Mouse (Mus musculus): ENCODE measurements around the gene Sp110. TPM values are rescaled to one million over a fixed set of nuclear protein-coding genes. Genes with fewer than 3 reads are reported as not detected.
"Not testable (repeated sequence)": the region's sequence is repeated elsewhere in the genome, so short reads cannot be mapped to it uniquely, and the experiment has no call there.

Gene Sp110
- polyA plus RNA-seq, 1 experiment from 2014 or later, result 1.4 TPM

GRCm38 (mm10) chr1:85573554-85573953 lies 25.1 kb downstream of the Sp110 start:
- H3K27ac ChIP-seq (ENCODE audit: low read length); H3K4me3 ChIP-seq (ENCODE audit: low read length); ATAC-seq (ENCODE audit: low FRiP score, low TSS enrichment); H3K9ac ChIP-seq (replicated peaks; ENCODE audit: low read length); H3K4me1 ChIP-seq (ENCODE audit: insufficient read depth, low read length); H3K4me2 ChIP-seq (replicated peaks; ENCODE audit: low read depth, low read length); H3K27me3 ChIP-seq (ENCODE audit: insufficient read depth, low read length); H3K36me3 ChIP-seq (ENCODE audit: insufficient read depth, low read length); H3K9me3 ChIP-seq (ENCODE audit: low read length): not testable (repeated sequence)
- WGBS, result 68% methylated on average over 4 of the region's 4 CpGs

GRCm38 (mm10) chr1:85555261-85555660 lies 43.4 kb downstream of the Sp110 start:
- 86% methylated on average over 4 of the region's 4 CpGs for WGBS
- not testable (repeated sequence) for H3K9me3 ChIP-seq (ENCODE audit: low read length); H3K4me1 ChIP-seq (ENCODE audit: insufficient read depth, low read length); H3K27me3 ChIP-seq (ENCODE audit: insufficient read depth, low read length); H3K4me2 ChIP-seq (replicated peaks; ENCODE audit: low read depth, low read length); ATAC-seq (ENCODE audit: low FRiP score, low TSS enrichment); H3K36me3 ChIP-seq (ENCODE audit: insufficient read depth, low read length); H3K27ac ChIP-seq (ENCODE audit: low read length); H3K4me3 ChIP-seq (ENCODE audit: low read length); H3K9ac ChIP-seq (replicated peaks; ENCODE audit: low read length)

GRCm38 (mm10) chr1:85546442-85546841 lies 52.2 kb downstream of the Sp110 start:
- H3K4me3 ChIP-seq (ENCODE audit: low read length); H3K4me2 ChIP-seq (replicated peaks; ENCODE audit: low read depth, low read length); H3K27me3 ChIP-seq (ENCODE audit: insufficient read depth, low read length); H3K27ac ChIP-seq (ENCODE audit: low read length); H3K9me3 ChIP-seq (ENCODE audit: low read length); H3K36me3 ChIP-seq (ENCODE audit: insufficient read depth, low read length); ATAC-seq (ENCODE audit: low FRiP score, low TSS enrichment); H3K9ac ChIP-seq (replicated peaks; ENCODE audit: low read length); H3K4me1 ChIP-seq (ENCODE audit: insufficient read depth, low read length): not testable (repeated sequence)

GRCm38 (mm10) chr1:85543818-85544217 lies 54.8 kb downstream of the Sp110 start:
- WGBS, result 85% methylated on average over 3 of the region's 4 CpGs
- not testable (repeated sequence) for H3K4me2 ChIP-seq (replicated peaks; ENCODE audit: low read depth, low read length); ATAC-seq (ENCODE audit: low FRiP score, low TSS enrichment); H3K27me3 ChIP-seq (ENCODE audit: insufficient read depth, low read length); H3K27ac ChIP-seq (ENCODE audit: low read length); H3K9me3 ChIP-seq (ENCODE audit: low read length); H3K36me3 ChIP-seq (ENCODE audit: insufficient read depth, low read length); H3K9ac ChIP-seq (replicated peaks; ENCODE audit: low read length); H3K4me1 ChIP-seq (ENCODE audit: insufficient read depth, low read length); H3K4me3 ChIP-seq (ENCODE audit: low read length)

- H3K4me3 ChIP-seq (ENCODE audit: low read length); H3K4me2 ChIP-seq (replicated peaks; ENCODE audit: low read depth, low read length); H3K4me1 ChIP-seq (ENCODE audit: insufficient read depth, low read length); H3K36me3 ChIP-seq (ENCODE audit: insufficient read depth, low read length); H3K27ac ChIP-seq (ENCODE audit: low read length); H3K9me3 ChIP-seq (ENCODE audit: low read length); H3K27me3 ChIP-seq (ENCODE audit: insufficient read depth, low read length); H3K9ac ChIP-seq (replicated peaks; ENCODE audit: low read length); ATAC-seq (ENCODE audit: low FRiP score, low TSS enrichment): not testable (repeated sequence)
- WGBS, result 79% methylated on average over 12 of the region's 15 CpGs
Measured at GRCm38 (mm10) chr1:85528451-85529110, 70.0 kb downstream of the Sp110 start.

Other genes starting within 250 kb of the Sp110 start
- not detected in 2 replicates for gene G530012D18Rik, start 23.1 kb downstream of the Sp110 start, polyA plus RNA-seq (2015; fragmentation: Nextera tagmentation; extraction: Ambion mirVana)
- 1.2 and 1.3 TPM in 2 replicates for gene Sp140, start 1.6 kb upstream of the Sp110 start, polyA plus RNA-seq (2015; fragmentation: Nextera tagmentation; extraction: Ambion mirVana)
- 2.8 and 3.3 TPM in 2 replicates for gene Sp100, start 51.2 kb upstream of the Sp110 start, polyA plus RNA-seq (2015; fragmentation: Nextera tagmentation; extraction: Ambion mirVana)
- gene A630001G21Rik, start 179.8 kb upstream of the Sp110 start, polyA plus RNA-seq (2015; fragmentation: Nextera tagmentation; extraction: Ambion mirVana), result 0.68 and 1.3 TPM in 2 replicates
- gene Cab39, start 194.6 kb upstream of the Sp110 start, polyA plus RNA-seq (2015; fragmentation: Nextera tagmentation; extraction: Ambion mirVana), result 26.2 and 26.9 TPM in 2 replicates

Data from kidney, embryonic 16.5 days (tissue).